Mouse (Mus musculus) embryonic facial prominence, embryonic 14.5 days (tissue): ENCODE results near the gene E2f3. TPM values are rescaled to one million over a fixed set of nuclear protein-coding genes. Genes with fewer than 3 reads are reported as not detected.

Source experiments
- ATAC-seq: fragments of 200-750 bp; cut with Nextera tagmentation; 2 replicates; pipeline ENCODE4 v1.8.0; 2017; ENCODE audit warnings: low read depth, moderate number of reproducible peaks, moderate TSS enrichment
- DNase-seq: peaks from one replicate; pipeline ENCODE4 v3.0.0-alpha.2; 2015; ENCODE audit warnings: low spot score
- H3K27ac ChIP-seq: fragments of 300-500 bp; sonication (generic); replicated peaks from 2 replicates; pipeline ENCODE4 v1.5.1; 2014; ENCODE audit warnings: low read depth, mild to moderate bottlenecking, low read length, moderate library complexity
- H3K27me3 ChIP-seq: fragments of 300-500 bp; sonication (generic); replicated peaks from 2 replicates; pipeline ENCODE4 v1.6.1; 2014; ENCODE audit warnings: low read length; ENCODE audit not compliant: control insufficient read depth, insufficient read depth
- H3K36me3 ChIP-seq: fragments of 300-500 bp; sonication (generic); 2 replicates; pipeline ENCODE4 v1.6.1; 2014; ENCODE audit warnings: low read length, mixed read lengths; ENCODE audit not compliant: control insufficient read depth, insufficient read depth
- H3K4me1 ChIP-seq: fragments of 300-500 bp; sonication (generic); 2 replicates; pipeline ENCODE4 v1.6.1; 2014; ENCODE audit warnings: antibody characterized with exemption, low read length; ENCODE audit not compliant: control insufficient read depth, insufficient read depth
- H3K4me2 ChIP-seq: fragments of 300-500 bp; sonication (generic); 2 replicates; pipeline ENCODE4 v1.6.1; 2014; ENCODE audit warnings: low read depth, mild to moderate bottlenecking, low read length, moderate library complexity, mixed read lengths
- H3K4me3 ChIP-seq: fragments of 300-500 bp; sonication (generic); 2 replicates; pipeline ENCODE4 v1.5.1; 2014; ENCODE audit warnings: low read depth, mild to moderate bottlenecking, low read length
- H3K9ac ChIP-seq: fragments of 300-500 bp; sonication (generic); 2 replicates; pipeline ENCODE4 v1.6.1; 2014; ENCODE audit warnings: low read depth, mild to moderate bottlenecking, low read length, moderate library complexity, mixed read lengths
- H3K9me3 ChIP-seq: fragments of 300-500 bp; sonication (generic); 2 replicates; pipeline ENCODE4 v1.6.1; 2016; ENCODE audit warnings: low read length; ENCODE audit not compliant: control insufficient read depth
- WGBS: fragments of 180-500 bp; shearing (Covaris S2); extraction: QIAGEN DNeasy Blood & Tissue Kit; methylation state at CpG from one replicate; pipeline ENCODE4 v1.1.7; 2014; 5-methylcytosine and 5-hydroxymethylcytosine counted together
- polyA plus RNA-seq: library from polyadenylated mRNA; unstranded; fragments of >200 nt; fragmentation: Nextera tagmentation; extraction: Ambion mirVana; gene quantifications from 2 replicates; pipeline ENCODE4 v1.2.1, GENCODE M21; 2014

E2f3 gene
- polyA plus RNA-seq, 1 experiment from 2014 or later: 9.7 TPM

- Histone ChIP-seq H3K36me3 (no peaks in the 10 kb centered on the region), H3K9ac (no peak overlapping the region), H3K27ac (no peak overlapping the region), H3K27me3 (no peaks in the 10 kb centered on the region), H3K4me1 (no peaks in the 10 kb centered on the region), H3K4me2 (no peak overlapping the region), H3K9me3 (no peaks in the 10 kb centered on the region), H3K4me3 (no peak overlapping the region)
- DNase-seq (no peak), ATAC-seq (no peak)
- WGBS: 86% methylated on average over 6 of the region's 6 CpGs
These were observed 26.4 kb upstream of the E2f3 start for GRCm38 (mm10) chr13:30012226-30012625.

GRCm38 (mm10) chr13:30008738-30009137 is 22.9 kb upstream of the E2f3 start:
- 77% methylated on average over 3 of the region's 3 CpGs for WGBS
- H3K27me3 ChIP-seq: no peaks in the 10 kb centered on the region

GRCm38 (mm10) chr13:30005422-30005821 is 19.6 kb upstream of the E2f3 start:
- no peak for DNase-seq

More at GRCm38 (mm10) chr13:30008738-30009137, 22.9 kb upstream of the E2f3 start:
- H3K4me3 ChIP-seq: no peak overlapping the region
- H3K4me1 ChIP-seq: no peaks in the 10 kb centered on the region
- H3K9ac ChIP-seq: no peak overlapping the region
- no peak overlapping the region for H3K27ac ChIP-seq
- no peaks in the 10 kb centered on the region for H3K36me3 ChIP-seq
- DNase-seq: no peak
- no peaks in the 10 kb centered on the region for H3K9me3 ChIP-seq
- no peak overlapping the region for H3K4me2 ChIP-seq
- ATAC-seq: no peak

GRCm38 (mm10) chr13:30004849-30005248 is 19.0 kb upstream of the E2f3 start:
- Histone ChIP-seq H3K27ac (no peak overlapping the region), H3K9me3 (no peaks in the 10 kb centered on the region)

More at GRCm38 (mm10) chr13:30005422-30005821, 19.6 kb upstream of the E2f3 start:
- H3K4me1 ChIP-seq: peaks cover 6% of the 10 kb centered on the region; the same call in 1 of the 2 replicates
- no peak overlapping the region for H3K4me3 ChIP-seq
- H3K9ac ChIP-seq: no peak overlapping the region
- no peaks in the 10 kb centered on the region for H3K36me3 ChIP-seq
- no peak for ATAC-seq
- no peaks in the 10 kb centered on the region for H3K27me3 ChIP-seq
- no peak overlapping the region for H3K4me2 ChIP-seq
- no peaks in the 10 kb centered on the region for H3K9me3 ChIP-seq
- no peak overlapping the region for H3K27ac ChIP-seq
- 82% methylated on average over 3 of the region's 3 CpGs for WGBS

GRCm38 (mm10) chr13:30003169-30003568 is 17.3 kb upstream of the E2f3 start:
- no peak overlapping the region for H3K4me3 ChIP-seq
- WGBS: 52% methylated on average over 11 of the region's 11 CpGs
- no peak overlapping the region for H3K27ac ChIP-seq
- no peaks in the 10 kb centered on the region for H3K36me3 ChIP-seq
- peaks cover 6% of the 10 kb centered on the region; the same call in 1 of the 2 replicates for H3K4me1 ChIP-seq
- H3K9ac ChIP-seq: no peak overlapping the region
- DNase-seq: peak; percentile 24
- ATAC-seq: no peak
- H3K27me3 ChIP-seq: no peaks in the 10 kb centered on the region
- no peaks in the 10 kb centered on the region for H3K9me3 ChIP-seq
- H3K4me2 ChIP-seq: no peak overlapping the region; the same call in 1 of the 2 replicates

More at GRCm38 (mm10) chr13:30004849-30005248, 19.0 kb upstream of the E2f3 start:
- Histone ChIP-seq H3K4me1 (peaks cover 6% of the 10 kb centered on the region; the same call in 1 of the 2 replicates), H3K9ac (no peak overlapping the region), H3K4me3 (no peak overlapping the region), H3K36me3 (no peaks in the 10 kb centered on the region), H3K27me3 (no peaks in the 10 kb centered on the region), H3K4me2 (no peak overlapping the region)
- ATAC-seq (no peak), DNase-seq (no peak)
- WGBS: 95% methylated on average over 5 of the region's 5 CpGs

GRCm38 (mm10) chr13:30001041-30001440 is 15.2 kb upstream of the E2f3 start:
- WGBS: 11% methylated on average over 5 of the region's 5 CpGs
- H3K9me3 ChIP-seq: no peaks in the 10 kb centered on the region
- no peaks in the 10 kb centered on the region for H3K36me3 ChIP-seq
- DNase-seq (peak; percentile 76), ATAC-seq (peak; percentile 75)
- H3K9ac ChIP-seq: no peak overlapping the region
- H3K27ac ChIP-seq: no peak overlapping the region
- no peak overlapping the region for H3K4me3 ChIP-seq
- H3K4me2 ChIP-seq: no peak overlapping the region
- H3K4me1 ChIP-seq: peaks cover 6% of the 10 kb centered on the region; the same call in 1 of the 2 replicates
- no peaks in the 10 kb centered on the region for H3K27me3 ChIP-seq

- Histone ChIP-seq H3K27ac (no peak overlapping the region), H3K27me3 (no peaks in the 10 kb centered on the region), H3K9me3 (no peaks in the 10 kb centered on the region), H3K4me2 (no peak overlapping the region), H3K4me3 (no peak overlapping the region), H3K4me1 (peaks cover 4% of the 10 kb centered on the region; the same call in 1 of the 2 replicates), H3K36me3 (no peaks in the 10 kb centered on the region), H3K9ac (no peak overlapping the region)
- WGBS: 79% methylated on average over 6 of the region's 6 CpGs
- DNase-seq (no peak), ATAC-seq (no peak)
These were observed 2.1 kb upstream of the E2f3 start for GRCm38 (mm10) chr13:29987956-29988355.

GRCm38 (mm10) chr13:29986756-29987120 is 875 bp upstream of the E2f3 start:
- no peak for ATAC-seq
- peak overlapping the region; percentile 72 for H3K27ac ChIP-seq
- H3K27me3 ChIP-seq: no peaks in the 10 kb centered on the region
- WGBS: 13% methylated on average over 9 of the region's 9 CpGs
- no peak for DNase-seq
- peak overlapping the region; percentile 54; the same call in 1 of the 2 replicates for H3K9ac ChIP-seq
- peaks cover 13% of the 10 kb centered on the region; the same call in 1 of the 2 replicates for H3K4me1 ChIP-seq
- H3K36me3 ChIP-seq: no peaks in the 10 kb centered on the region
- peak overlapping the region; percentile 96 for H3K4me3 ChIP-seq
- H3K4me2 ChIP-seq: peak overlapping the region; percentile 76
- no peaks in the 10 kb centered on the region for H3K9me3 ChIP-seq
